ENCODE assay signal across 8 mouse cellular contexts in genomic region chr8:122805349-122805748, GRCm38 (mm10). TPM values are rescaled to one million over a fixed set of nuclear protein-coding genes. Genes with fewer than 3 reads are reported as not detected.
A peak's percentile ranks its signal among the peaks of the same experiment; 100 is the strongest.
DNase-seq lines count a peak whose midpoint lies in the region; ATAC-seq lines count a peak whose summit lies in the region.

No protein-coding gene starts in this region.

- H3K4me3 ChIP-seq in neural tube, embryonic 15.5 days (replicated peaks): no peak overlapping the region
- no peak overlapping the region for H3K4me3 ChIP-seq in liver, embryonic 11.5 days (ENCODE audit: low read depth, low read length)

- ATAC-seq in neural tube, embryonic 15.5 days (ENCODE audit: low FRiP score): 0 out of 2 replicates have a peak, but pooled peaks have one; percentile 21
- no peak for ATAC-seq in liver, embryonic 11.5 days (replicated peaks; ENCODE audit: low FRiP score)

- 19% methylated on average over 3 of the region's 3 CpGs for WGBS in neural tube, embryonic 15.5 days
- 74% methylated on average over 3 of the region's 3 CpGs for WGBS in liver, embryonic 11.5 days

- no peaks in the 10 kb centered on the region for H3K36me3 ChIP-seq in neural tube, embryonic 15.5 days
- H3K36me3 ChIP-seq in liver, embryonic 11.5 days (ENCODE audit: control insufficient read depth, insufficient read depth, low read length): no peaks in the 10 kb centered on the region

- H3K27ac ChIP-seq in neural tube, embryonic 15.5 days (replicated peaks): peak overlapping the region; percentile 81
- no peak overlapping the region for H3K27ac ChIP-seq in liver, embryonic 11.5 days (ENCODE audit: low read depth, low read length)

- H3K9me3 ChIP-seq in neural tube, embryonic 15.5 days (replicated peaks): no peaks in the 10 kb centered on the region
- H3K9me3 ChIP-seq in liver, embryonic 11.5 days (ENCODE audit: control insufficient read depth, low read length): no peaks in the 10 kb centered on the region

- no peaks in the 10 kb centered on the region for H3K27me3 ChIP-seq in neural tube, embryonic 15.5 days (replicated peaks)
- H3K27me3 ChIP-seq in liver, embryonic 11.5 days (replicated peaks; ENCODE audit: control insufficient read depth, insufficient read depth, low read length): 0 out of 2 replicates have a peak, but pooled peaks cover 5% of the 10 kb centered on the region

- H3K9ac ChIP-seq in neural tube, embryonic 15.5 days (replicated peaks): no peak overlapping the region
- no peak overlapping the region for H3K9ac ChIP-seq in liver, embryonic 11.5 days (ENCODE audit: low read depth, low read length)

- peak; percentile 54 for DNase-seq in gastrocnemius, postnatal 10 days
- DNase-seq in gastrocnemius, adult 8-10 months (ENCODE audit: low spot score in 2 of 2): no peak
- DNase-seq in cerebellum, postnatal 14 days: peak; percentile 92
- DNase-seq in kidney, adult 8-10 months: peak; percentile 55 to 65
- no peak for DNase-seq in liver, embryonic 11.5 days (ENCODE audit: low spot score)
- DNase-seq in yolk sac, embryonic 10.5 days (ENCODE audit: low spot score): no peak
- DNase-seq in embryo, embryonic 11 days: no peak

- H3K4me2 ChIP-seq in neural tube, embryonic 15.5 days: no peak overlapping the region
- no peak overlapping the region for H3K4me2 ChIP-seq in liver, embryonic 11.5 days

- peaks cover 61% of the 10 kb centered on the region for H3K4me1 ChIP-seq in neural tube, embryonic 15.5 days
- H3K4me1 ChIP-seq in liver, embryonic 11.5 days (replicated peaks; ENCODE audit: control insufficient read depth, insufficient read depth, low read length): no peaks in the 10 kb centered on the region; the same call in 1 of the 2 replicates

RNA-seq across cellular contexts. Expression of gene Acsf3, which starts 30.1 kb away (rescaled TPM):
- total RNA-seq in gastrocnemius, postnatal 10 days (2021): 10 to 100 TPM; 14.3 to 15.0 TPM
- 10 to 100 TPM; 10.5 to 13.1 (median 11.5) TPM for total RNA-seq in gastrocnemius, adult 8-10 months (2022)
- polyA plus RNA-seq in neural tube, embryonic 15.5 days (2015; fragmentation: Nextera tagmentation; extraction: Ambion mirVana): 15.2 and 20.3 TPM in 2 replicates
- 16.6 and 18.8 TPM in 2 replicates for polyA plus RNA-seq in liver, embryonic 11.5 days (2014; fragmentation: Nextera tagmentation; extraction: Ambion mirVana)

RNA-seq across cellular contexts. Expression of gene Cdh15, which starts 42.4 kb away (rescaled TPM):
- total RNA-seq in gastrocnemius, postnatal 10 days (2021): 10 to 100 TPM; 29.3 to 36.6 TPM
- total RNA-seq in gastrocnemius, adult 8-10 months (2022): 10 to 100 TPM; 17.7 to 29.9 (median 21.9) TPM
- polyA plus RNA-seq in neural tube, embryonic 15.5 days (2015; fragmentation: Nextera tagmentation; extraction: Ambion mirVana): 2.7 and 3.2 TPM in 2 replicates
- 0.97 and 1.5 TPM in 2 replicates for polyA plus RNA-seq in liver, embryonic 11.5 days (2014; fragmentation: Nextera tagmentation; extraction: Ambion mirVana)

Comparison
In these comparisons a context has a peak if more than half of its experiments do, and no peak if none do; other contexts are left out.
1. DNase-seq: peak in gastrocnemius, postnatal 10 days (single experiment), cerebellum, postnatal 14 days (2 of 2) and kidney, adult 8-10 months (2 of 2); none in gastrocnemius, adult 8-10 months (0 of 2), liver, embryonic 11.5 days (single experiment), yolk sac, embryonic 10.5 days (single experiment) and embryo, embryonic 11 days (single experiment).